Mouse (Mus musculus) megakaryocyte-erythroid progenitor cell, adult 5-6 weeks (primary cell): Measurements from ENCODE around the gene Dmrtc2. TPM values are rescaled to one million over a fixed set of nuclear protein-coding genes. Genes with fewer than 3 reads are reported as not detected.
"Not testable (repeated sequence)": the region's sequence is repeated elsewhere in the genome, so short reads cannot be mapped to it uniquely, and the experiment has no call there.

ENCODE experiments used
- ATAC-seq: replicated peaks from 2 replicates; pipeline ENCODE4 v1.8.0; 2016; ENCODE audit warnings: mild to moderate bottlenecking, inconsistent platforms; ENCODE audit not compliant: severe bottlenecking, poor library complexity, low FRiP score, low TSS enrichment
- total RNA-seq, 2 experiments: library from RNA; stranded (forward) in 1 of 2; stranded (reverse) in 1 of 2; fragments of 200-1000, 215-1000 nt in 1 of 2; fragments of >200 nt in 1 of 2; fragmentation: Nextera tagmentation in 1 of 2; gene quantifications; 2 replicates each; pipeline ENCODE4 v1.2.3; 2014 to 2017

The Dmrtc2 gene
- total RNA-seq (2014; fragmentation: Nextera tagmentation) (not detected in 2 replicates), total RNA-seq (2017) (not detected in 2 replicates)

- no peak for ATAC-seq
These were observed at the start of gene Dmrtc2, which contains the start of gene Lypd4 for GRCm38 (mm10) chr7:24869532-24870165. Gene Dmrtc2 (plus strand): TSS chr7:24870057. Gene Lypd4 (minus strand): TSS chr7:24869941.

GRCm38 (mm10) chr7:24824452-24824851 is 45.4 kb upstream of the Dmrtc2 start:
- ATAC-seq: no peak

- ATAC-seq: no peak
These were observed 42.7 kb upstream of the Dmrtc2 start for GRCm38 (mm10) chr7:24827181-24827580.

GRCm38 (mm10) chr7:24838732-24839409 is 31.0 kb upstream of the Dmrtc2 start:
- ATAC-seq: peak; percentile 57; the same call in 1 of the 2 replicates

GRCm38 (mm10) chr7:24839410-24839808 is 30.4 kb upstream of the Dmrtc2 start:
- no peak for ATAC-seq

GRCm38 (mm10) chr7:24840331-24840730 is 29.5 kb upstream of the Dmrtc2 start:
- ATAC-seq: no peak

- no peak for ATAC-seq
These were observed 28.8 kb upstream of the Dmrtc2 start for GRCm38 (mm10) chr7:24841009-24841408.

GRCm38 (mm10) chr7:24844144-24844543 is 25.7 kb upstream of the Dmrtc2 start:
- no peak for ATAC-seq

GRCm38 (mm10) chr7:24845181-24845580 is 24.7 kb upstream of the Dmrtc2 start:
- ATAC-seq: no peak

GRCm38 (mm10) chr7:24845713-24846112 is 24.1 kb upstream of the Dmrtc2 start:
- peak; percentile 93 for ATAC-seq

GRCm38 (mm10) chr7:24846576-24846975 is 23.3 kb upstream of the Dmrtc2 start:
- not testable (repeated sequence) for ATAC-seq

GRCm38 (mm10) chr7:24850162-24850561 is 19.7 kb upstream of the Dmrtc2 start:
- no peak for ATAC-seq

GRCm38 (mm10) chr7:24850899-24851303 is 19.0 kb upstream of the Dmrtc2 start:
- ATAC-seq: peak; percentile 62

GRCm38 (mm10) chr7:24851596-24852325 is 18.1 kb upstream of the Dmrtc2 start:
- no peak for ATAC-seq

GRCm38 (mm10) chr7:24852557-24853232 is 17.2 kb upstream of the Dmrtc2 start:
- ATAC-seq: peak; percentile 90

- no peak for ATAC-seq
These were observed 16.7 kb upstream of the Dmrtc2 start for GRCm38 (mm10) chr7:24853233-24853563.

- ATAC-seq: no peak
These were observed 16.2 kb upstream of the Dmrtc2 start for GRCm38 (mm10) chr7:24853695-24854094.

GRCm38 (mm10) chr7:24856460-24857120 is 13.3 kb upstream of the Dmrtc2 start:
- ATAC-seq: no peak

- ATAC-seq: no peak
These were observed 10.6 kb upstream of the Dmrtc2 start for GRCm38 (mm10) chr7:24859234-24859633.
